Mouse (Mus musculus): ENCODE measurements at regions not wholly inside any gene's neighbourhood (a gene's known extent, or its start where the extent isn't known, plus 50 kb on each side); places are given as distances from the start of the nearest gene placed in this dataset.

- Histone ChIP-seq H3K4me3 (ENCODE audit: low read length) (no peak overlapping the region), H3K4me1 (replicated peaks; ENCODE audit: control insufficient read depth, insufficient read depth, low read length) (no peaks in the 10 kb centered on the region), H3K27ac (ENCODE audit: low read length) (no peak overlapping the region), H3K9ac (ENCODE audit: low read length) (no peak overlapping the region), H3K9me3 (ENCODE audit: control insufficient read depth, low read length) (no peaks in the 10 kb centered on the region), H3K27me3 (ENCODE audit: control insufficient read depth, insufficient read depth, low read depth, low read length) (no peaks in the 10 kb centered on the region), H3K36me3 (ENCODE audit: control insufficient read depth, insufficient read depth, low read length) (no peaks in the 10 kb centered on the region), H3K4me2 (ENCODE audit: low read depth, low read length) (no peak overlapping the region)
- 87% methylated on average over 16 of the region's 16 CpGs for WGBS
- no peak for ATAC-seq (ENCODE audit: low read depth)
Observed at GRCm38 (mm10) chr8:34739836-34740804, 628.6 kb upstream of the Gm10131 start.

DNA sequence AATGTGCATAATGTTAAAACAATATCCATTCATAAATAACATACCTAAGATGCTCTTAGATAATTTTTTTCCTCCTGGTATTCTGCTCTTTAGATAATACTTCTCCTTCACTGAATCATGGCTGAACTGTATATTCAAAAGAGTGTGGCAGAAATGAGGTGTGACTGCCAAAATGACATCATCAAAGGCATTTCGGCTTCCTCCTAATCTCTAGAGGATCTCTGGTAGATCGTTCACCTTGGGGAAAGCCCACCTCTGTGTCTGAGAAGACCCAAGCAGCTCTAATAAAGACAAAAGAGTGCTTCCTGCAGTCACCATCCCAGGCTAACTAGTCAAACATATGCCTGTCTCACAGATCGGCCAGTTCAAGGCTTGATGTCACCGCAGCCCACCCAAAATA is 624.7 kb upstream of the Gm10131 start:
- Histone ChIP-seq H3K27ac (ENCODE audit: low read length) (no peak overlapping the region), H3K4me2 (ENCODE audit: low read depth, low read length) (no peak overlapping the region), H3K9me3 (ENCODE audit: control insufficient read depth, low read length) (no peaks in the 10 kb centered on the region), H3K4me1 (replicated peaks; ENCODE audit: control insufficient read depth, insufficient read depth, low read length) (no peaks in the 10 kb centered on the region), H3K4me3 (ENCODE audit: low read length) (no peak overlapping the region), H3K27me3 (ENCODE audit: control insufficient read depth, insufficient read depth, low read depth, low read length) (no peaks in the 10 kb centered on the region), H3K36me3 (ENCODE audit: control insufficient read depth, insufficient read depth, low read length) (no peaks in the 10 kb centered on the region), H3K9ac (ENCODE audit: low read length) (no peak overlapping the region)
- no peak for ATAC-seq (ENCODE audit: low read depth)
- WGBS, result 51% methylated on average over 4 of the region's 4 CpGs

- Histone ChIP-seq H3K27me3 (ENCODE audit: control insufficient read depth, insufficient read depth, low read depth, low read length) (no peaks in the 10 kb centered on the region), H3K4me1 (replicated peaks; ENCODE audit: control insufficient read depth, insufficient read depth, low read length) (no peaks in the 10 kb centered on the region), H3K36me3 (ENCODE audit: control insufficient read depth, insufficient read depth, low read length) (no peaks in the 10 kb centered on the region), H3K4me2 (ENCODE audit: low read depth, low read length) (no peak overlapping the region), H3K9me3 (ENCODE audit: control insufficient read depth, low read length) (no peaks in the 10 kb centered on the region), H3K9ac (ENCODE audit: low read length) (no peak overlapping the region), H3K27ac (ENCODE audit: low read length) (no peak overlapping the region), H3K4me3 (ENCODE audit: low read length) (no peak overlapping the region)
- 77% methylated on average over 4 of the region's 4 CpGs for WGBS
- ATAC-seq (ENCODE audit: low read depth), result no peak
Observed at GRCm38 (mm10) chr8:34735006-34735405, 623.5 kb upstream of the Gm10131 start.

DNA sequence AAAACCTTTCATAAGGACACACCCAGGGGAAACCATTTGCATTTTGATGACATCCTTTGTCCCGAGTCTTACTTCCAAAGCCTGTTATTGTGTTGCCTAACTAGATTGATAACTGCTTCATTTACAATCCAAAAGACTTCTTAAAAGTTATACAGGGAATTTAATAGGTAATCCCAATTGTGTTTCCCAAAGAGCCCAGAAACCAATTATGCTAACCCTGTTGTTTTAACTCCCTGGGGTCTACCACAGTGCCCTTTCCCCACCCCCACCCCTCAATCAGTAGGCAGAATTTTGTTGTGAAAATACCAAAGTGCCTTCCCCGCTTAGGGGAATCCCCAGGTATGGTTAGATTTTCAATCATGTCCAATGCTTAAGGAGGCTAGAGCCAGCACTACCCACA is 621.3 kb upstream of the Gm10131 start:
- H3K27me3 ChIP-seq (ENCODE audit: control insufficient read depth, insufficient read depth, low read depth, low read length), result no peaks in the 10 kb centered on the region
- no peaks in the 10 kb centered on the region for H3K9me3 ChIP-seq (ENCODE audit: control insufficient read depth, low read length)
- no peaks in the 10 kb centered on the region for H3K36me3 ChIP-seq (ENCODE audit: control insufficient read depth, insufficient read depth, low read length)
- no peaks in the 10 kb centered on the region for H3K4me1 ChIP-seq (replicated peaks; ENCODE audit: control insufficient read depth, insufficient read depth, low read length)
- H3K4me2 ChIP-seq (ENCODE audit: low read depth, low read length), result no peak overlapping the region
- H3K27ac ChIP-seq (ENCODE audit: low read length), result no peak overlapping the region
- WGBS, result 38% methylated on average over 2 of the region's 2 CpGs
- H3K9ac ChIP-seq (ENCODE audit: low read length), result no peak overlapping the region
- no peak overlapping the region for H3K4me3 ChIP-seq (ENCODE audit: low read length)
- ATAC-seq (ENCODE audit: low read depth), result no peak

GRCm38 (mm10) chr8:34732362-34732761 is 620.8 kb upstream of the Gm10131 start:
- H3K9ac ChIP-seq (ENCODE audit: low read length), result no peak overlapping the region
- 51% methylated on average over 1 of the region's 1 CpGs for WGBS
- H3K27me3 ChIP-seq (ENCODE audit: control insufficient read depth, insufficient read depth, low read depth, low read length), result no peaks in the 10 kb centered on the region
- no peaks in the 10 kb centered on the region for H3K9me3 ChIP-seq (ENCODE audit: control insufficient read depth, low read length)
- H3K4me1 ChIP-seq (replicated peaks; ENCODE audit: control insufficient read depth, insufficient read depth, low read length), result no peaks in the 10 kb centered on the region
- no peak overlapping the region for H3K4me3 ChIP-seq (ENCODE audit: low read length)
- H3K4me2 ChIP-seq (ENCODE audit: low read depth, low read length), result no peak overlapping the region
- no peaks in the 10 kb centered on the region for H3K36me3 ChIP-seq (ENCODE audit: control insufficient read depth, insufficient read depth, low read length)
- no peak for ATAC-seq (ENCODE audit: low read depth)
- no peak overlapping the region for H3K27ac ChIP-seq (ENCODE audit: low read length)

DNA sequence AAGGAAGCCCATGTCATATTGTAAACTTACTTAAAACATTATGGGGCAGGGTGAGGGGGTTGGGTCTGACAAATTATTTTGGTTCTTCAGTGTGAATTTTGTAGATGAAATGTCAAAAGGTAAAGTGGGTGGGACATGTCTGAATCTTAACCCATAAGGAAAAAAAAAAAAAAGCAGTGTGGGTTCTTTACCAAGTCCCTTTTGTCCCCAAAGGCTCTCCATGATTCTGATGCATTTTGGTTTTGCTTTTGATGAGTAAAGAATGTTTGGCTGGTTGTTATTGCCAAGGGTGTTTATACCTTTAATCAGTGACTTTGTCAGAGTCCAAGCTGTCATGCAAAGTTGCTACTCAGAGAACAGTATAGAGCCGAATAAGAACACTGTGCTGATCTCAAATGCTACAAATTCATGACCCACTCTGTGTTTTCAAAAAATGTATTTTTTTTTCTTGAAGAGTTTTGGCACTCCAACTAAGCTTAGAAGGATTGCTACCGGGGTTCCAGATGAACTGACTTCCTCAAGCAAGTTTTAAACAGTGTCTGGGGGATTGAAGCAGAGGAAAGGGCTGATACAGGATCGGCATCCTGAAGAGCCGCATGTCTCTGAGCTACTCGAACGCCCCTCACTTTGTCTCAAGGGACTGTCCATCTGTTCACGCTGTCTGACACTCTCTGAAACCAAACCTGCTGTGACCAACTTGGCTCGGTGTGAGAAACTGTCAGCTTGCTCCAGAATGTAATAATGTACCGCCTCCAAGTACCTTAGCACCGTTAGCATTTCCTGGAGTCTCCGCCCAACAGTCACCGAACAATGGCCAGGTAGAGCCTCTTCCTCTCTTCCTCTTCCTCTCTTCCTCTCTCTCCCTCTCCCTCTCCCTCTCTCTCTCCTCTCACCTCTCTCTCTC is 619.8 kb upstream of the Gm10131 start:
- Histone ChIP-seq H3K36me3 (ENCODE audit: control insufficient read depth, insufficient read depth, low read length) (no peaks in the 10 kb centered on the region), H3K4me3 (ENCODE audit: low read length) (no peak overlapping the region), H3K27ac (ENCODE audit: low read length) (no peak overlapping the region), H3K4me1 (replicated peaks; ENCODE audit: control insufficient read depth, insufficient read depth, low read length) (no peaks in the 10 kb centered on the region), H3K9me3 (ENCODE audit: control insufficient read depth, low read length) (no peaks in the 10 kb centered on the region), H3K9ac (ENCODE audit: low read length) (no peak overlapping the region), H3K4me2 (ENCODE audit: low read depth, low read length) (no peak overlapping the region; the same call in 1 of the 2 replicates), H3K27me3 (ENCODE audit: control insufficient read depth, insufficient read depth, low read depth, low read length) (no peaks in the 10 kb centered on the region)
- WGBS, result 26% methylated on average over 12 of the region's 12 CpGs
- no peak for ATAC-seq (ENCODE audit: low read depth)

GRCm38 (mm10) chr8:34729585-34729984 is 618.0 kb upstream of the Gm10131 start:
- Histone ChIP-seq H3K27ac (ENCODE audit: low read length) (no peak overlapping the region), H3K27me3 (ENCODE audit: control insufficient read depth, insufficient read depth, low read depth, low read length) (no peaks in the 10 kb centered on the region), H3K4me3 (ENCODE audit: low read length) (no peak overlapping the region), H3K4me1 (replicated peaks; ENCODE audit: control insufficient read depth, insufficient read depth, low read length) (no peaks in the 10 kb centered on the region), H3K4me2 (ENCODE audit: low read depth, low read length) (no peak overlapping the region), H3K9ac (ENCODE audit: low read length) (no peak overlapping the region), H3K9me3 (ENCODE audit: control insufficient read depth, low read length) (no peaks in the 10 kb centered on the region), H3K36me3 (ENCODE audit: control insufficient read depth, insufficient read depth, low read length) (no peaks in the 10 kb centered on the region)
- ATAC-seq (ENCODE audit: low read depth), result no peak
- WGBS, result 81% methylated on average over 7 of the region's 7 CpGs

- Histone ChIP-seq H3K9ac (ENCODE audit: low read length) (no peak overlapping the region), H3K9me3 (ENCODE audit: control insufficient read depth, low read length) (no peaks in the 10 kb centered on the region), H3K27me3 (ENCODE audit: control insufficient read depth, insufficient read depth, low read depth, low read length) (no peaks in the 10 kb centered on the region), H3K4me2 (ENCODE audit: low read depth, low read length) (no peak overlapping the region), H3K36me3 (ENCODE audit: control insufficient read depth, insufficient read depth, low read length) (no peaks in the 10 kb centered on the region), H3K4me1 (replicated peaks; ENCODE audit: control insufficient read depth, insufficient read depth, low read length) (no peaks in the 10 kb centered on the region), H3K27ac (ENCODE audit: low read length) (no peak overlapping the region), H3K4me3 (ENCODE audit: low read length) (no peak overlapping the region)
- WGBS, result 78% methylated on average over 8 of the region's 8 CpGs
- no peak for ATAC-seq (ENCODE audit: low read depth)
Observed at GRCm38 (mm10) chr8:34727699-34728098, 616.2 kb upstream of the Gm10131 start.

DNA sequence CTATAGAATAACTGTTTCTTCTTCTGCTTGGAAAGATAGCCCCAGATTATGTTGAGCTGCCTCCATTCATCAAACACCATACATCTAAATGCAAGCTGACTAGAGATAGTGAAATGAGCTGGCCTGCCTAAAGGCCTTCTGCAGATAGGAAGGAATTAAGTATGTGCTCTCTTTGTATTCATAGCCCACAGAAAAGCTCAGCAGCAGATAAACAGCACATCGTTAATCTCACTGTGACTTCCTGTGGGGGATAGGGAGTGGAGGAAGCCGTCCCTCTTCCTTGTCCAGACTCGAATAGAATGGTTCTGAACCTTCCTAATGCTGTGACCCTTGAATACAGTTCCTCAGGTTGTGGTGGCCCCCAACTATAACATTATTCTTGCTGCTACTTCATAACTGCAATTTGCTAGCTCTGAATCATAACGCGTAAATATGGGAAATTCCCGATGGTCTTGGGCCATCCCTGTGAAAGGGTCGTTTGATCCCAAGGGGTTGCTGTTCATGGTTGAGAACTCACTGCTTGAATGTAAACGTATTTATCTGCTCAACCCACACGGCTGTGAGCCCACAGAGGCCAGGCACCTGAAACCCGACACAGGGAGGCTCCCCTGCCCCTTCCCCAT is 614.7 kb upstream of the Gm10131 start:
- H3K9me3 ChIP-seq (ENCODE audit: control insufficient read depth, low read length), result no peaks in the 10 kb centered on the region
- ATAC-seq (ENCODE audit: low read depth), result no peak
- H3K27ac ChIP-seq (ENCODE audit: low read length), result no peak overlapping the region
- no peaks in the 10 kb centered on the region for H3K27me3 ChIP-seq (ENCODE audit: control insufficient read depth, insufficient read depth, low read depth, low read length)
- no peak overlapping the region for H3K9ac ChIP-seq (ENCODE audit: low read length)
- H3K36me3 ChIP-seq (ENCODE audit: control insufficient read depth, insufficient read depth, low read length), result no peaks in the 10 kb centered on the region
- 46% methylated on average over 10 of the region's 10 CpGs for WGBS
- no peak overlapping the region for H3K4me2 ChIP-seq (ENCODE audit: low read depth, low read length)
- no peaks in the 10 kb centered on the region for H3K4me1 ChIP-seq (replicated peaks; ENCODE audit: control insufficient read depth, insufficient read depth, low read length)
- H3K4me3 ChIP-seq (ENCODE audit: low read length), result no peak overlapping the region
